Mouse (Mus musculus): ENCODE data around the gene Fbln2.

Fbln2 gene

GRCm38 (mm10) chr6:91228980-91229379, 16.7 kb downstream of the Fbln2 start:
- peak; percentile 63 for DNase-seq (ENCODE audit: low read depth, low spot score)

GRCm38 (mm10) chr6:91231000-91231399, 18.7 kb downstream of the Fbln2 start:
- no peak for DNase-seq (ENCODE audit: low read depth, low spot score)

GRCm38 (mm10) chr6:91231523-91231922, 19.3 kb downstream of the Fbln2 start:
- no peak for DNase-seq (ENCODE audit: low read depth, low spot score)

- no peak for DNase-seq (ENCODE audit: low read depth, low spot score)
These were observed 20.8 kb downstream of the Fbln2 start for GRCm38 (mm10) chr6:91233011-91233410.

- DNase-seq (ENCODE audit: low read depth, low spot score) = no peak
These were observed 21.3 kb downstream of the Fbln2 start for GRCm38 (mm10) chr6:91233424-91234015.

GRCm38 (mm10) chr6:91236006-91236405, 23.8 kb downstream of the Fbln2 start:
- DNase-seq (ENCODE audit: low read depth, low spot score) = no peak

GRCm38 (mm10) chr6:91236429-91236828, 24.2 kb downstream of the Fbln2 start:
- DNase-seq (ENCODE audit: low read depth, low spot score) = no peak

GRCm38 (mm10) chr6:91237273-91237672, 25.0 kb downstream of the Fbln2 start:
- no peak for DNase-seq (ENCODE audit: low read depth, low spot score)

- DNase-seq (ENCODE audit: low read depth, low spot score) = no peak
These were observed 28.3 kb downstream of the Fbln2 start for GRCm38 (mm10) chr6:91240537-91240936.

GRCm38 (mm10) chr6:91240964-91241363, 28.7 kb downstream of the Fbln2 start:
- DNase-seq (ENCODE audit: low read depth, low spot score) = peak; percentile 47

GRCm38 (mm10) chr6:91243395-91243794, 31.1 kb downstream of the Fbln2 start:
- no peak for DNase-seq (ENCODE audit: low read depth, low spot score)

- no peak for DNase-seq (ENCODE audit: low read depth, low spot score)
These were observed 32.1 kb downstream of the Fbln2 start for GRCm38 (mm10) chr6:91244331-91244730.

GRCm38 (mm10) chr6:91245331-91245730, 33.1 kb downstream of the Fbln2 start:
- DNase-seq (ENCODE audit: low read depth, low spot score) = no peak

- DNase-seq (ENCODE audit: low read depth, low spot score) = no peak
These were observed 35.1 kb downstream of the Fbln2 start for GRCm38 (mm10) chr6:91247343-91247742.

GRCm38 (mm10) chr6:91248627-91249026, 36.4 kb downstream of the Fbln2 start:
- peak; percentile 73 for DNase-seq (ENCODE audit: low read depth, low spot score)

GRCm38 (mm10) chr6:91249797-91250196, 37.5 kb downstream of the Fbln2 start:
- peak; percentile 69 for DNase-seq (ENCODE audit: low read depth, low spot score)

GRCm38 (mm10) chr6:91259440-91260120, 47.3 kb downstream of the Fbln2 start:
- peak; percentile 99 for DNase-seq (ENCODE audit: low read depth, low spot score)

GRCm38 (mm10) chr6:91260347-91260986, 48.2 kb downstream of the Fbln2 start:
- peak; percentile 96 for DNase-seq (ENCODE audit: low read depth, low spot score)

GRCm38 (mm10) chr6:91260987-91261367, 48.7 kb downstream of the Fbln2 start:
- peak; percentile 75 for DNase-seq (ENCODE audit: low read depth, low spot score)

GRCm38 (mm10) chr6:91265616-91266015, 53.4 kb downstream of the Fbln2 start:
- DNase-seq (ENCODE audit: low read depth, low spot score) = no peak

GRCm38 (mm10) chr6:91266647-91267046, 54.4 kb downstream of the Fbln2 start:
- no peak for DNase-seq (ENCODE audit: low read depth, low spot score)

GRCm38 (mm10) chr6:91268318-91268717, 56.1 kb downstream of the Fbln2 start:
- DNase-seq (ENCODE audit: low read depth, low spot score) = no peak

GRCm38 (mm10) chr6:91277549-91277948, 65.3 kb downstream of the Fbln2 start:
- peak; percentile 83 for DNase-seq (ENCODE audit: low read depth, low spot score)
